Mouse (Mus musculus): ENCODE measurements around the gene Rasgrp1. TPM values are rescaled to one million over a fixed set of nuclear protein-coding genes. Genes with fewer than 3 reads are reported as not detected.

Gene Rasgrp1
- polyA plus RNA-seq, 1 experiment from 2014 or later, result 1.8 TPM

- Histone ChIP-seq H3K9ac (no peak overlapping the region), H3K4me1 (no peaks in the 10 kb centered on the region), H3K27ac (no peak overlapping the region), H3K36me3 (no peaks in the 10 kb centered on the region), H3K27me3 (no peaks in the 10 kb centered on the region), H3K4me3 (no peak overlapping the region), H3K4me2 (no peak overlapping the region), H3K9me3 (no peaks in the 10 kb centered on the region)
- no peak for ATAC-seq (ENCODE audit: borderline replicate concordance, extremely low read depth, low FRiP score, low TSS enrichment)
Measured at GRCm38 (mm10) chr2:117357939-117358338, 15.1 kb upstream of the Rasgrp1 start.

DNA sequence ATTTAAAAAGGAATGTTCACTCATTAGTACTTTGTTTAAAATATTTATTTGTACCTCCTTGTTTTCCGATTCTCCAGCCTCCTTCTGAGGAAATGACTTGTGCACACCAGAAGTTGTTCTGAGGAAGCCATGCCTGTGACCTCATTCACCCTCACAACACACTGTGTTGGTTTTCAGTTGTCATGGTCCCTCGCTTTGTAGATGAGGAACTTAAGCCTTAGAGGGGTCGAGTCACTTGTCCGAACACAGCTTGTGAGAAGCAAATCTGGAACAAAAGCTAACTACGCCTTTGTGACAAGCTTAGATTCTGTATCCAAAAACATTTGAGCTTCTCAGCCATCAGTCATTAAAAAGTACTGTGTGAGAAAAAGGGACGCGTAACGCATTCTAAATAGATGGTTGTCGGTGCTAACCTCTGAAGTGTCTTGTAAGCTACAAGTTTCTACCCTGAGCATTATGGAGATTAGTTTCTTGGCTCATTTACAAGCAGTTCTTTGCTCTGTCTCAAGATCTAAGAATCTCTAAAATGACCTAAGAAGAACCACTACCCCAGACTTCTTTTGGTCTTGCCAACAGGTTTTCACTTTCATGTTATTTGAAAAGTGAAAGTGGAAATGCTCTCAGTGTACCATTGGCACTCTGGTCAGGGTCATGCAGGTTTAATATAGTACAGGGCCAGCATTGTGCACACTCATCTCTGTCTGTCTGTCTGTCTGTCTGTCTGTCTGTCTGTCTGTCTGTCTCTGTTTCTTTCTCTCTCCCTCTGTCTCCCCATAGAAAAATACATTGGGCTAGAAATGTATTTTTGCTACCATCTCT is 9.7 kb upstream of the Rasgrp1 start:
- ATAC-seq (ENCODE audit: borderline replicate concordance, extremely low read depth, low FRiP score, low TSS enrichment), result no peak
- 81% methylated on average over 9 of the region's 9 CpGs for WGBS
- H3K4me2 ChIP-seq, result no peak overlapping the region
- no peaks in the 10 kb centered on the region for H3K27me3 ChIP-seq
- no peak overlapping the region for H3K4me3 ChIP-seq
- H3K27ac ChIP-seq, result no peak overlapping the region
- no peaks in the 10 kb centered on the region for H3K36me3 ChIP-seq
- no peak overlapping the region for H3K9ac ChIP-seq
- no peaks in the 10 kb centered on the region for H3K4me1 ChIP-seq
- H3K9me3 ChIP-seq, result no peaks in the 10 kb centered on the region

DNA sequence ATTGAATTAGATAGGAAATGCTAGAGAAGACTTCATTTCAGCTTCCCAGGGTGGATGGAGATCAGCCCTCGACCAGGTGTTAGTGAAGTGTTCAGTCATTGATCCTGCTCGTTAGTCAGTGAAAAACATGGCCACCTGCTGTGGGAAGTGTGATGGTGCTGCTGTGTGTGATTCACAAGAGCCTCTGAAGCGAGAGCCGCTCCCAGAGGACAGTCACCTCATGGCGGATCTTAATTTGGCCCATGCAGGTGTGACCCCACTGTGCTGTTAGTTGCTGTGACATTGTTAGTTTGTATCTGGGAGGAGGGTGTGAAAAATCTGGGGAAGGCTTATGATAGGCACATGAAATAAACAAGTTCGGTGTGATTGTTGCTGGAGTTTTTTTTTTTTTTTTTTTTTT is 7.3 kb upstream of the Rasgrp1 start:
- 43% methylated on average over 6 of the region's 6 CpGs for WGBS
- Histone ChIP-seq H3K4me2 (no peak overlapping the region), H3K4me1 (no peaks in the 10 kb centered on the region), H3K27me3 (no peaks in the 10 kb centered on the region), H3K4me3 (no peak overlapping the region), H3K9ac (no peak overlapping the region), H3K9me3 (no peaks in the 10 kb centered on the region), H3K36me3 (no peaks in the 10 kb centered on the region), H3K27ac (no peak overlapping the region)
- ATAC-seq (ENCODE audit: borderline replicate concordance, extremely low read depth, low FRiP score, low TSS enrichment), result no peak

DNA sequence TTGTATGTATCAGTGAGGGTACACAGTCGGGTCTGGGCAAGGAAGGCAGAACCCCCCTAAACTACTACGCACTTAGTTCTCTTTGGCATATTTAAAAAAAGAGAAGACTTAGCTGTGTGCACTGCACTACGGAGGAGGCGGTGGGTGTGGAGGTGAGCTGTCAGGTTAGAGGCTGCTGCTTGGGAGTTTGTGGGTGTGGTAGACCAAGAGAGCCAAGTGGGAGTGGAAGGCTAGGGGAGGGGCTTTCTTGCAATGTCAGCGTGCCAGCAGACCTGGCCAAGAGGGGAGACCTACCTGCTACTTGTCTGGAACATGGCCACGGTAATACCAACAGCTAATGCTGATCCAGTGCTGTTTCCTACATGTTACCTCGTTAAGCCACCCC is 431 bp upstream of the Rasgrp1 start:
- no peak overlapping the region for H3K27ac ChIP-seq
- H3K4me1 ChIP-seq, result peaks cover 13% of the 10 kb centered on the region
- no peaks in the 10 kb centered on the region for H3K9me3 ChIP-seq
- 27% methylated on average over 7 of the region's 7 CpGs for WGBS
- H3K27me3 ChIP-seq, result peaks cover 27% of the 10 kb centered on the region
- no peak overlapping the region for H3K9ac ChIP-seq
- H3K36me3 ChIP-seq, result no peaks in the 10 kb centered on the region
- ATAC-seq (ENCODE audit: borderline replicate concordance, extremely low read depth, low FRiP score, low TSS enrichment), result peak; percentile 15; the same call in 1 of the 2 replicates
- H3K4me2 ChIP-seq, result peak overlapping the region; percentile 91
- H3K4me3 ChIP-seq, result peak overlapping the region; percentile 51

- peak overlapping the region; percentile 53 for H3K9ac ChIP-seq
- ATAC-seq (ENCODE audit: borderline replicate concordance, extremely low read depth, low FRiP score, low TSS enrichment), result peak; percentile 29; the same call in 1 of the 2 replicates
- H3K9me3 ChIP-seq, result no peaks in the 10 kb centered on the region
- peak overlapping the region; percentile 51 for H3K4me3 ChIP-seq
- no peak overlapping the region for H3K27ac ChIP-seq
- WGBS, result under 1% methylated on average over 19 of the region's 19 CpGs
- H3K4me2 ChIP-seq, result peak overlapping the region; percentile 91
- peaks cover 13% of the 10 kb centered on the region for H3K4me1 ChIP-seq
- no peaks in the 10 kb centered on the region for H3K36me3 ChIP-seq
- H3K27me3 ChIP-seq, result peaks cover 27% of the 10 kb centered on the region
Measured at GRCm38 (mm10) chr2:117342090-117342546, 683 bp downstream of the Rasgrp1 start.

GRCm38 (mm10) chr2:117338501-117338900 is 4.3 kb downstream of the Rasgrp1 start:
- 58% methylated on average over 3 of the region's 3 CpGs for WGBS
- no peak for ATAC-seq (ENCODE audit: borderline replicate concordance, extremely low read depth, low FRiP score, low TSS enrichment)
- H3K9me3 ChIP-seq, result no peaks in the 10 kb centered on the region

DNA sequence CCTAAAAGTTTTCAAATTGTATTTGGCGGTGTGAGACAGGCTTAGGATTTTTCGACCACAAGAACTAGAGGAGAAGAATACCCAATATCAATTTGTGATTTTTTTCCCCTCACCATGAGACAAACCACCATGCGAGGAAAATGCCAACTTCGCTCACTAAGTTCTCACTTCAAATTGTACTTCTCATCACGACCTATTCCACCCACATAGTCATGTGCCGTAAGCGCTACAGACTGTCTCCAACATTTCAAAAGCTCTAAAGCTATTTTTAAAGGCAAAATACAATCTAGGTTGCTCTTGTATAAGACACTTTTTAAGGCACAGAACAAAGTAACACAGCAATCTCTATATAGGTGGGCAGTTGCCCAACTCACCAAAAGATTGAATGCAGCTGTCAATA is 4.9 kb downstream of the Rasgrp1 start:
- H3K4me2 ChIP-seq, result no peak overlapping the region
- H3K27me3 ChIP-seq, result peaks cover 15% of the 10 kb centered on the region
- no peaks in the 10 kb centered on the region for H3K9me3 ChIP-seq
- ATAC-seq (ENCODE audit: borderline replicate concordance, extremely low read depth, low FRiP score, low TSS enrichment), result no peak
- H3K36me3 ChIP-seq, result no peaks in the 10 kb centered on the region
- H3K4me1 ChIP-seq, result peaks cover 19% of the 10 kb centered on the region
- H3K27ac ChIP-seq, result no peak overlapping the region
- WGBS, result 90% methylated on average over 7 of the region's 7 CpGs
- no peak overlapping the region for H3K9ac ChIP-seq
- no peak overlapping the region for H3K4me3 ChIP-seq

More at GRCm38 (mm10) chr2:117338501-117338900, 4.3 kb downstream of the Rasgrp1 start:
- H3K4me2 ChIP-seq, result no peak overlapping the region
- H3K9ac ChIP-seq, result no peak overlapping the region
- peaks cover 20% of the 10 kb centered on the region for H3K27me3 ChIP-seq
- no peaks in the 10 kb centered on the region for H3K36me3 ChIP-seq
- peaks cover 22% of the 10 kb centered on the region for H3K4me1 ChIP-seq
- H3K4me3 ChIP-seq, result no peak overlapping the region
- no peak overlapping the region for H3K27ac ChIP-seq

DNA sequence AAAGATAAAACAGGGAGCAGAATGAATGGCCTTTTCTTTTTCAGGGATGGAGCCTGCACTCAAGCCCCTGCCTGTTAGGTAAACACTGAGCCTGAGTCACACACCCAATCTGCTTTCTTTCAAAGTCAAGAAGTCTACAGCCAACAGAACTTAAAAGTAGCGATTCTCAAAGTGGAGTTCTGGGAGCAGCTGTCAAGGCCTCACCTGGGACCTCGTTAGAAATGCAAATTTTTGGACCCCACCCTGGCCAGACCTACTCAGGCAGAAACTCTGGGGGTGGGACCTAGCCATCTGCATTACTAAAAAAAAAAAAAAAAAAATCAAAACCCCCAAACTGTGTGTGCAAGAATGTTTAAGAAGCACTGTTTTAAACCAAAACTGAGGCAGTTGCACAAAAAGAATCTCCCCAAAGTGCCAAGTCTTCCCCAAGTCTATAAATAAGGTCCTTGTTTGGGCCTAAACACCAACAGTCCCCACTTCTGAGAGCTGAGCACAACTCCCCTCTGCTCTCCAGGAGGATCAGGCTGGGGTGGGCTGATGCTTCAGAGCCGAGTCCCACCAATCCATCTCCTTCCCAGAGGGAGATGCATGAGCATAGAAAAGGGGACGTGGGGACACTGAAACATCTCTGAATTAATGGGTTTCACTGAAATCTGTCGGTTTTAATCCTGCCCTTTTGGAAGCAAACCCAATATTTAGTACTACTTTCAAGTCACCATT is 5.7 kb downstream of the Rasgrp1 start:
- Histone ChIP-seq H3K9me3 (no peaks in the 10 kb centered on the region), H3K9ac (no peak overlapping the region), H3K4me1 (peaks cover 12% of the 10 kb centered on the region), H3K27me3 (peaks cover 7% of the 10 kb centered on the region), H3K4me2 (no peak overlapping the region), H3K4me3 (no peak overlapping the region), H3K36me3 (no peaks in the 10 kb centered on the region), H3K27ac (peak overlapping the region; percentile 48; the same call in 1 of the 2 replicates)
- ATAC-seq (ENCODE audit: borderline replicate concordance, extremely low read depth, low FRiP score, low TSS enrichment), result no peak
- WGBS, result 20% methylated on average over 5 of the region's 5 CpGs

DNA sequence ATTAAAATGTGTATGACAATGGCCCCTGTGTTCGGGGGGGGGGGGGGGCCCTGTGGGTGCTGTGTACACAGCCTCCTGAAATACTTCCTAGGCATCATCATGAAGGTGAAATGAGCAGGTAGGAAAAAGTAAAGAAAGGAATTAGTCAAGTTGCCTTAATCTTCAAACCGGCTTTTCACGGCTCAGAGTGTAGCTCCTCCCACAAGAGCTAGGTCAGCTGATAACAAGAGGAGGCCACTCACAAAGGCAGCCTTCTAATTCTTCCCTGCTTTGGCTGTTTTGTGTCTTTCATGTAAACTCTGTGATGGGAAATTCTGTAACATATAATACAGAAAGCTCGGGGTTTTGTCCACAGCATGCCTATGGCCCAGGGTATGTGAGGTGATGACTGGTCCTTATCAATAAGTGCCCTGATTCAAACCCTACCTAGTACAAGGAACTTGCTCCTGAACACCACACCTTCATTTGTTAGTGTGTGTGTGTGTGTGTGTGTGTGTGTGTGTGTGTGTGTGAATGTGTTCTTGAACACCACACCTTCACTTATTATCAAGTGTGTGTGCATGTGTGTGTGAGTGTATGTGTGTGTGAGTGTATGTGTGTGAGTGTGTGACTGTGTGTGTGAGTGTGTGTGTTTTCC is 7.1 kb downstream of the Rasgrp1 start:
- Histone ChIP-seq H3K27ac (peak overlapping the region; percentile 59), H3K9me3 (no peaks in the 10 kb centered on the region), H3K9ac (no peak overlapping the region), H3K36me3 (no peaks in the 10 kb centered on the region), H3K4me3 (no peak overlapping the region), H3K4me2 (no peak overlapping the region), H3K27me3 (no peaks in the 10 kb centered on the region), H3K4me1 (peaks cover 8% of the 10 kb centered on the region; the same call in 1 of the 2 replicates)
- WGBS, result 25% methylated on average over 4 of the region's 4 CpGs
- ATAC-seq (ENCODE audit: borderline replicate concordance, extremely low read depth, low FRiP score, low TSS enrichment), result peak; percentile 40; the same call in 1 of the 2 replicates

GRCm38 (mm10) chr2:117331634-117332033 is 11.2 kb downstream of the Rasgrp1 start:
- 44% methylated on average over 5 of the region's 5 CpGs for WGBS
- Histone ChIP-seq H3K9me3 (no peaks in the 10 kb centered on the region), H3K4me1 (peaks cover 8% of the 10 kb centered on the region; the same call in 1 of the 2 replicates), H3K9ac (no peak overlapping the region), H3K27ac (no peak overlapping the region), H3K4me3 (no peak overlapping the region), H3K4me2 (no peak overlapping the region), H3K36me3 (no peaks in the 10 kb centered on the region), H3K27me3 (no peaks in the 10 kb centered on the region)
- 0 out of 2 replicates have a peak, but pooled peaks have one; percentile 23 for ATAC-seq (ENCODE audit: borderline replicate concordance, extremely low read depth, low FRiP score, low TSS enrichment)

DNA sequence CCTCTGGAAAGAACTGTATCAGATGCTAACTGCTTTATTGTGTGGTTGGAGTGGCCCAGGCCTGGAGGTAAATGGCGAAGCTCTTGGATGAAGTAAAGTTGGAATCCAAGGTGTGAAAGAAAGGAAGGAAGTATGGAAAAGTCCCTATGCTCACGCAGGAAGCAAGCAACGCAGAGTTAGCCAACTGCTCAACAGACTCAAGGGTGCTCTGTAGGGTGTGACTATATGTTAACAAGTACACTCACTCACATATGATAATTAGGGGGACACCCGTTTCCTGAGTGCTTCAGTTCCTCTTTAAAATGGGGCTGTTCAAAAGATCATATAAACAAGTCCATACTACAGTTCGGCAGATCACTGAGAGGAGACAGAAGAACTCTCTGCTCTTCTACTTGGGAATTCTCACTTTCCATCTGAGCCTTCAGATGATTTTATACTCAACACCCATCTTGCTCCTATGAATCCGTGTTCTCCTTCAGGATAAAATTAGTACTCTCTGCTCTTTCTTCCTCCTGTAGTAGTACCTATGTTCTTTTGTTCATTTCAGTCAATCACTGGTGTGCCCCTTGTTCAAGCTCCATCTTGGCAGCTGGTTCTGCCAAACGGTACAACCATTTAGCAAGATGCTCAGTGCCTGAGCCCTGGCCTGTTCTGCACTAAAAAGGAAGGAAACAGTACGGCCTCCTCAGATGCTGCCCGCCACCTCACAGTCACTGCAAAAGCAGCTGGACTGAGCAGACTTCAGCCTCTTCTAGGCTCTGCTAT is 14.1 kb downstream of the Rasgrp1 start:
- Histone ChIP-seq H3K4me3 (no peak overlapping the region), H3K27me3 (no peaks in the 10 kb centered on the region), H3K27ac (no peak overlapping the region), H3K4me1 (no peaks in the 10 kb centered on the region), H3K36me3 (no peaks in the 10 kb centered on the region), H3K4me2 (no peak overlapping the region), H3K9ac (no peak overlapping the region), H3K9me3 (no peaks in the 10 kb centered on the region)
- ATAC-seq (ENCODE audit: borderline replicate concordance, extremely low read depth, low FRiP score, low TSS enrichment), result no peak
- WGBS, result 67% methylated on average over 9 of the region's 9 CpGs

All from lung, embryonic 15.5 days (tissue).